Mouse (Mus musculus) myocyte (in vitro differentiated cells): ENCODE measurements at regions not wholly inside any gene's neighbourhood (a gene's known extent, or its start where the extent isn't known, plus 50 kb on each side); places are given as distances from the start of the nearest gene placed in this dataset.

Experiments
- CEBPB ChIP-seq: IDR thresholded peaks from 2 replicates; pipeline ENCODE4 v1.6.1; 2011; ENCODE audit warnings: mild to moderate bottlenecking, moderate library complexity; ENCODE audit not compliant: poor library complexity, insufficient read depth, severe bottlenecking
- E2F4 ChIP-seq: IDR thresholded peaks from one replicate; pipeline ENCODE4 v1.6.1; 2011; ENCODE audit warnings: mild to moderate bottlenecking, control low read depth, moderate library complexity; ENCODE audit not compliant: insufficient read depth
- MAX ChIP-seq: IDR thresholded peaks from one replicate; pipeline ENCODE4 v1.6.1; 2011; ENCODE audit warnings: low read depth, mild to moderate bottlenecking, control low read depth
- MYOD1 ChIP-seq, 3 experiments: IDR thresholded peaks; one replicate each; pipeline ENCODE4 v1.6.1; 2011; ENCODE audit warnings: control low read depth in 2 of 3, low read depth in 2 of 3, mild to moderate bottlenecking in 2 of 3, moderate library complexity in 1 of 3; ENCODE audit not compliant: insufficient read length in 2 of 3, control insufficient read depth in 1 of 3
- MYOG ChIP-seq, 3 experiments: IDR thresholded peaks; one replicate each; pipeline ENCODE4 v1.6.1; 2011; ENCODE audit warnings: control low read depth in 2 of 3, low read depth in 2 of 3, mild to moderate bottlenecking in 2 of 3; ENCODE audit not compliant: insufficient read length in 2 of 3, control insufficient read depth in 1 of 3, insufficient read depth in 1 of 3
- POLR2A ChIP-seq: IDR thresholded peaks from one replicate; pipeline ENCODE4 v1.6.1; 2011; ENCODE audit warnings: low read depth, mild to moderate bottlenecking, control low read depth, moderate library complexity; ENCODE audit not compliant: insufficient read length
- POLR2AphosphoS2 ChIP-seq: IDR thresholded peaks from one replicate; pipeline ENCODE4 v1.6.1; 2011; ENCODE audit warnings: low read depth, control low read depth; ENCODE audit not compliant: insufficient read length
- REST ChIP-seq: IDR thresholded peaks from one replicate; pipeline ENCODE4 v1.6.1; 2011; ENCODE audit warnings: mild to moderate bottlenecking, control low read depth, moderate library complexity; ENCODE audit not compliant: insufficient read depth, insufficient read length
- SRF ChIP-seq: IDR thresholded peaks from one replicate; pipeline ENCODE4 v1.6.1; 2011; ENCODE audit warnings: low read depth; ENCODE audit not compliant: control insufficient read depth, insufficient read length
- TCF12 ChIP-seq: IDR thresholded peaks from one replicate; pipeline ENCODE4 v1.6.1; 2011; ENCODE audit warnings: mild to moderate bottlenecking, control low read depth; ENCODE audit not compliant: poor library complexity, insufficient read depth, severe bottlenecking
- TCF3 ChIP-seq: IDR thresholded peaks from one replicate; pipeline ENCODE4 v1.6.1; 2011; ENCODE audit warnings: low read depth, control low read depth; ENCODE audit not compliant: insufficient read length
- USF1 ChIP-seq: IDR thresholded peaks from one replicate; pipeline ENCODE4 v1.6.1; 2011; ENCODE audit warnings: low read depth, mild to moderate bottlenecking, control low read depth, moderate library complexity

DNA sequence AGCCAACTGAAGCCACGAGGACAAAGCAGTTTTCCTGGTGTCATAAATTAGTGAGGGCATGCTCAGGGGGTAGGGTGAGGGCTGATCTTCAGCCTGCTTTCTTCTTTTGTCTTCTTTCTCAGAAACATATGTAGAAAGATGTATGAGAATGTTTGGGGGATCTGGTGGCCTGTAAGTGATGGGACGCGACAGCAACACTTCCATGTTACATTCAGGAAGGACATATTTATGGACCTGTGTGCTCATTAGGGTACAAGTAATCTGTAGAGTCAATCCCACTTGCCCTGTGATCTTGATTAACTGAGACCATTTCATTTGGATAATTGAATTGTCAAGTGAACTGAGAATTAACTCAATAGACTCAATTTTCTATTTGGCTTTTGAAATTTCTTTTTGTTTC lies 486.1 kb upstream of the Fam160b2 start:
- TF ChIP-seq POLR2A (no peak), MAX (no peak), MYOD1 (IDR thresholded peaks at IDR 0.05; ENCODE audit: control insufficient read depth in 1 of 3, insufficient read length in 2 of 3, low read depth in 2 of 3) (no peak), USF1 (no peak), E2F4 (no peak), SRF (no peak), TCF12 (no peak), CEBPB (no peak), MYOG (IDR thresholded peaks at IDR 0.05; ENCODE audit: control insufficient read depth in 1 of 3, insufficient read depth in 1 of 3, insufficient read length in 2 of 3, low read depth in 2 of 3) (no peak), TCF3 (no peak), REST (no peak), POLR2AphosphoS2 (no peak)
